Mouse (Mus musculus) CH12.LX (cell line): ENCODE results near the gene Megf11. TPM values are rescaled to one million over a fixed set of nuclear protein-coding genes. Genes with fewer than 3 reads are reported as not detected.

Experiments used
- DNase-seq: peaks from one replicate; pipeline ENCODE4 v3.0.0-alpha.2; 2013; ENCODE audit errors: extremely low read depth
- H3K27ac ChIP-seq: 2 replicates; pipeline ENCODE4 v1.5.1; 2012; ENCODE audit warnings: low read depth, mild to moderate bottlenecking, control low read depth, moderate library complexity; ENCODE audit not compliant: insufficient read depth
- H3K27me3 ChIP-seq: replicated peaks from 2 replicates; pipeline ENCODE3; 2012; ENCODE audit warnings: inconsistent platforms
- H3K36me3 ChIP-seq, 2 experiments: replicated peaks in 1 of 2; 2 replicates each; pipeline versions ENCODE3 to v1.6.1; 2012; ENCODE audit warnings: inconsistent platforms in 1 of 2, low read length in 1 of 2, mild to moderate bottlenecking in 1 of 2, mixed read lengths in 1 of 2, moderate library complexity in 1 of 2; ENCODE audit not compliant: control insufficient read depth in 1 of 2, insufficient read depth in 1 of 2
- H3K4me1 ChIP-seq, 2 experiments: 2 replicates each; pipeline ENCODE4 v1.6.1; 2012; ENCODE audit warnings: inconsistent platforms in 1 of 2, moderate library complexity in 1 of 2; ENCODE audit not compliant: insufficient read depth in 2 of 2, control insufficient read depth in 1 of 2
- H3K4me2 ChIP-seq: 2 replicates; pipeline ENCODE4 v1.6.1; 2012; ENCODE audit warnings: low read depth, mild to moderate bottlenecking, control low read depth; ENCODE audit not compliant: poor library complexity, insufficient read depth, severe bottlenecking
- H3K4me3 ChIP-seq, 3 experiments: fragments of 150-350 bp in 1 of 3; sonication (generic) in 1 of 3; replicated peaks in 1 of 3; 2 replicates each; pipeline versions ENCODE3 to v1.5.1; 2011 to 2012; ENCODE audit warnings: low read depth in 2 of 3, low read length in 2 of 3, mild to moderate bottlenecking in 2 of 3, moderate library complexity in 2 of 3, control low read depth in 1 of 3, improper control_type of control experiment in 1 of 3, inconsistent platforms in 1 of 3, mixed read lengths in 1 of 3; ENCODE audit not compliant: poor library complexity in 1 of 3
- H3K79me2 ChIP-seq: replicated peaks from 2 replicates; pipeline ENCODE4 v1.6.1; 2012; ENCODE audit warnings: mild to moderate bottlenecking, moderate library complexity; ENCODE audit not compliant: control insufficient read depth, poor library complexity, insufficient read depth, severe bottlenecking; ENCODE audit errors: extremely low read depth
- H3K9ac ChIP-seq: 2 replicates; pipeline ENCODE4 v1.6.1; 2012; ENCODE audit warnings: low read depth, mild to moderate bottlenecking, control low read depth, moderate library complexity; ENCODE audit not compliant: insufficient read depth
- H3K9me3 ChIP-seq: replicated peaks from 2 replicates; pipeline ENCODE3; 2012; ENCODE audit warnings: low read length, inconsistent platforms, mixed read lengths
- BHLHE40 ChIP-seq: IDR thresholded peaks from 2 replicates; pipeline ENCODE4 v1.6.1; 2011; ENCODE audit warnings: mild to moderate bottlenecking, low read depth, low read length, improper control_type of control experiment
- CHD1 ChIP-seq: IDR thresholded peaks from 2 replicates; pipeline ENCODE4 v1.6.1; 2012; ENCODE audit warnings: low read depth, low read length, improper control_type of control experiment, inconsistent platforms
- CTCF ChIP-seq, 2 experiments: IDR thresholded peaks in 1 of 2; conservative IDR thresholded peaks in 1 of 2; 2 replicates each; pipeline ENCODE4 v1.5.1; 2011 to 2012; ENCODE audit warnings: low read depth in 2 of 2, low read length in 2 of 2, improper control_type of control experiment in 1 of 2, inconsistent platforms in 1 of 2, mild to moderate bottlenecking in 1 of 2, moderate library complexity in 1 of 2
- E2F4 ChIP-seq: IDR thresholded peaks from 2 replicates; pipeline ENCODE4 v1.6.1; 2011; ENCODE audit warnings: low read depth, low read length, improper control_type of control experiment; ENCODE audit not compliant: insufficient replicate concordance
- ELF1 ChIP-seq: IDR thresholded peaks from 2 replicates; pipeline ENCODE4 v1.6.1; 2014; ENCODE audit warnings: low read depth, mild to moderate bottlenecking, inconsistent platforms, low read length, improper control_type of control experiment
- GABPA ChIP-seq: IDR thresholded peaks from 2 replicates; pipeline ENCODE4 v1.6.1; 2012; ENCODE audit warnings: low read depth, low read length, improper control_type of control experiment, inconsistent platforms; ENCODE audit not compliant: insufficient replicate concordance
- HCFC1 ChIP-seq: IDR thresholded peaks from 2 replicates; pipeline ENCODE4 v1.6.1; 2012; ENCODE audit warnings: low read depth, mild to moderate bottlenecking, inconsistent platforms, low read length, improper control_type of control experiment
- IRF4 ChIP-seq: IDR thresholded peaks from 2 replicates; pipeline ENCODE4 v1.6.1; 2014; ENCODE audit warnings: low read depth, mild to moderate bottlenecking, inconsistent platforms, low read length, improper control_type of control experiment
- JUN ChIP-seq: IDR thresholded peaks from 2 replicates; pipeline ENCODE4 v1.6.1; 2011; ENCODE audit warnings: low read depth, mild to moderate bottlenecking, low read length, improper control_type of control experiment, moderate library complexity; ENCODE audit not compliant: insufficient read depth
- JUND ChIP-seq: conservative IDR thresholded peaks from 2 replicates; pipeline ENCODE4 v1.6.1; 2011; ENCODE audit warnings: low read depth, low read length, improper control_type of control experiment
- MAFK ChIP-seq: IDR thresholded peaks from 2 replicates; pipeline ENCODE4 v1.6.1; 2011; ENCODE audit warnings: low read length, improper control_type of control experiment; ENCODE audit not compliant: insufficient replicate concordance
- MAX ChIP-seq: IDR thresholded peaks from 2 replicates; pipeline ENCODE4 v1.6.1; 2011; ENCODE audit warnings: low read length, improper control_type of control experiment
- MYC ChIP-seq: IDR thresholded peaks from 2 replicates; pipeline ENCODE4 v1.6.1; 2011; ENCODE audit warnings: low read depth, mild to moderate bottlenecking, improper control_type of control experiment, low read length
- NRF1 ChIP-seq: IDR thresholded peaks from 2 replicates; pipeline ENCODE4 v1.6.1; 2014; ENCODE audit warnings: low read depth, mild to moderate bottlenecking, inconsistent platforms, low read length, improper control_type of control experiment, moderate library complexity
- SMC3 ChIP-seq: IDR thresholded peaks from 2 replicates; pipeline ENCODE4 v1.6.1; 2011; ENCODE audit warnings: low read depth, low read length, improper control_type of control experiment
- TBP ChIP-seq: conservative IDR thresholded peaks from 2 replicates; pipeline ENCODE4 v1.6.1; 2011; ENCODE audit warnings: low read depth, low read length, improper control_type of control experiment
- UBTF ChIP-seq: IDR thresholded peaks from 2 replicates; pipeline ENCODE4 v1.6.1; 2012; ENCODE audit warnings: low read depth, mild to moderate bottlenecking, inconsistent platforms, low read length, improper control_type of control experiment, moderate library complexity
- USF1 ChIP-seq: IDR thresholded peaks from 2 replicates; pipeline ENCODE4 v1.6.1; 2014; ENCODE audit warnings: low read depth, mild to moderate bottlenecking, inconsistent platforms, low read length, improper control_type of control experiment
- ZKSCAN1 ChIP-seq: IDR thresholded peaks from 2 replicates; pipeline ENCODE4 v1.6.1; 2012; ENCODE audit warnings: low read depth, inconsistent platforms, low read length, improper control_type of control experiment, borderline replicate concordance
- ZMIZ1 ChIP-seq: IDR thresholded peaks from 2 replicates; pipeline ENCODE4 v1.6.1; 2012; ENCODE audit warnings: low read depth, mild to moderate bottlenecking, inconsistent platforms, low read length, improper control_type of control experiment
- ZNF384 ChIP-seq: IDR thresholded peaks from 2 replicates; pipeline ENCODE4 v1.6.1; 2012; ENCODE audit warnings: low read depth, low read length, improper control_type of control experiment, inconsistent platforms
- dilution Hi-C: fragments of 300-500 bp; cut with MboI; formaldehyde crosslinking; loops from 2 replicates; pipeline ENCODE4 v1.14.3; 2020; ENCODE audit warnings: low sequenced_read_pairs; ENCODE audit not compliant: extremely low pct_unique_long_range_greater_than_20kb, extremely low pct_ligation_motif_present
- in situ Hi-C: fragments of 300-500 bp; cut with MboI; formaldehyde crosslinking; loops from 3 replicates; pipeline ENCODE4 v1.14.3; 2019; ENCODE audit warnings: low sequenced_read_pairs, low pct_ligation_motif_present, low pct_unique_long_range_greater_than_20kb, mixed read lengths
- polyA plus RNA-seq: library from polyadenylated mRNA; unstranded; fragments of >175 nt; gene quantifications from 2 replicates; pipeline ENCODE4 v1.2.1, GENCODE M21; 2012; ENCODE audit warnings: low read depth; ENCODE audit not compliant: insufficient read length
- total RNA-seq, 2 experiments: library from RNA; depleted of rRNA; stranded (reverse); fragments of 300-350 nt in 1 of 2; fragments of >200 nt in 1 of 2; gene quantifications; 2 replicates each; pipeline ENCODE4 v1.2.3; 2012 to 2014

Megf11 gene
- total and polyA plus RNA-seq, 3 experiments: 0.04 to 0.59 TPM; not detected in 1

DNA sequence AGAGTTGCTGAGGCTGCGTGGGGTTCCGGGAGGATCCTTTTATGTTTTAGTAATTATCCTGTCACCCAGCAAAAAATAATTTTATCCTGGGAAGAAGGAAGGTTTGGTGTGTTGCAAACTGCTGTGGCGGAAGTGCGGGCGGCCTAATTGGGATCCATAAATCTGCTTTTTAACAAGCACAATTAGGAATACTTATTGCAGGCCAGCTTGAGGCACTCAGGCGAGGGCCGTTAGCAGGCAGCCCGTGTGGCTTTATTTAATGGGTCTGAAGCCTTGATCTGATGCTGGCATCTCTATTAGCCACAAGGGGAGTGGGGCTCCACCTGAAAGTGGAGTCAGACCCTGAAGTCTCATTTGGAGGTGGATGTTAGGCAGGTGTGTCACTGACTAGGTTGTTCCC is 23.4 kb downstream of the Megf11 start:
- TF ChIP-seq TBP (no peak), NRF1 (no peak), ZMIZ1 (no peak), JUN (no peak), CHD1 (no peak), MYC (no peak), MAX (no peak), SMC3 (no peak), ELF1 (no peak), CTCF (conservative IDR thresholded peaks at IDR 0.05 in 1 of 2, IDR thresholded peaks at IDR 0.05 in 1 of 2; ENCODE audit: low read depth in 2 of 2, low read length in 2 of 2) (no peak), BHLHE40 (no peak), MAFK (no peak)
- TF ChIP-seq, all 38 proteins: peak for 0
- in situ Hi-C loops (no loop called here), dilution Hi-C loops (no loop called here)
- Histone ChIP-seq H3K4me2 (no peak overlapping the region), H3K27ac (no peak overlapping the region), H3K27me3 (peaks cover 5% of the 10 kb centered on the region), H3K9ac (no peak overlapping the region), H3K9me3 (no peaks in the 10 kb centered on the region), H3K4me3 (no peak overlapping the region), H3K4me1 (no peaks in the 10 kb centered on the region), H3K79me2 (no peaks in the 10 kb centered on the region), H3K36me3 (no peaks in the 10 kb centered on the region)
- no peak for DNase-seq

GRCm38 (mm10) chr9:64420471-64420870 is 35.0 kb downstream of the Megf11 start:
- Histone ChIP-seq H3K4me2 (no peak overlapping the region), H3K4me1 (no peaks in the 10 kb centered on the region), H3K79me2 (no peaks in the 10 kb centered on the region), H3K27me3 (no peaks in the 10 kb centered on the region), H3K36me3 (no peaks in the 10 kb centered on the region), H3K27ac (no peak overlapping the region), H3K4me3 (no peak overlapping the region), H3K9me3 (no peaks in the 10 kb centered on the region), H3K9ac (no peak overlapping the region)
- dilution Hi-C loops: no loop called here
- in situ Hi-C loops: no loop called here
- DNase-seq: no peak
- TF ChIP-seq BHLHE40 (no peak), IRF4 (no peak), ZKSCAN1 (no peak), ZNF384 (no peak), GABPA (no peak), JUND (no peak), SMC3 (no peak), HCFC1 (no peak), USF1 (no peak), E2F4 (no peak), UBTF (no peak), JUN (no peak)
